ENCODE assay signal across 32 mouse cellular contexts in the genomic region with DNA sequence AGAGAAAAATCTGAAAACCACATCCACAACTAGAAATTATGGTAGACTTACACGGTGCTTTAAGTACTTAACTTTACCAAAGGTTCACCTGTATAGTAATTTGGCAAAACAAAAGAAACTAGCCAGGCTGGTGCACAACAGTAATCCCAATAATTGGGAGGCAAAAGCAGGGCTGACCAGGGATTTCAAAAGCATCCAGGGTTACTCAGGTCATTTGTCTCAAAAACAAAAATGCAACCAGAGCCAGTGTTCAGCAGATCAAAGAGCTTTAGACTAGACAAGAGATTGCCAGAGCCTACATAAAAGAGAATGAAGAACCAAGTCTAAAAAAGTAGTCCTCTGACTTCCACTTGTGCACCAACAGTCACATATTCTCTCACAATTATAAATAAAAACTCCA.
"Had no signal": no experiment of that assay in that cellular context is flagged by ENCODE, and none has a peak within 500 bp of the region (broad histone marks: within the 10 kb centered on the region; RNA-seq: fewer than 3 reads in every experiment).

No protein-coding gene starts in this region.

- H3K27me3 ChIP-seq: limb, embryonic 12.5 days; limb, embryonic 13.5 days; limb, embryonic 15.5 days; liver, embryonic 13.5 days; liver, embryonic 15.5 days; lung, embryonic 15.5 days; megakaryocyte, embryonic 14.5 days; midbrain, embryonic 12.5 days; midbrain, embryonic 15.5 days; neural tube, embryonic 12.5 days; neural tube, embryonic 13.5 days had no signal

- ATAC-seq: liver, postnatal 0 days; lung, postnatal 0 days; midbrain, embryonic 15.5 days; midbrain, embryonic 16.5 days had no signal

- H3K27ac ChIP-seq: left cerebral cortex, adult 2 months; limb, embryonic 10.5 days; limb, embryonic 12.5 days; limb, embryonic 13.5 days; limb, embryonic 15.5 days; liver, embryonic 13.5 days; liver, embryonic 14.5 days; liver, embryonic 15.5 days; lung, embryonic 15.5 days; macrophage; midbrain, embryonic 10.5 days; midbrain, embryonic 12.5 days; midbrain, embryonic 15.5 days; neural tube, embryonic 12.5 days; neural tube, embryonic 13.5 days had no signal

- H3K4me3 ChIP-seq: left cerebral cortex, adult 2 months; limb, embryonic 10.5 days; limb, embryonic 12.5 days; limb, embryonic 13.5 days; limb, embryonic 15.5 days; liver, embryonic 13.5 days; liver, embryonic 15.5 days; lung, embryonic 15.5 days; megakaryocyte, embryonic 14.5 days; midbrain, embryonic 10.5 days; midbrain, embryonic 12.5 days; midbrain, embryonic 15.5 days; myocyte; neural tube, embryonic 12.5 days; neural tube, embryonic 13.5 days had no signal

- H3K9ac ChIP-seq: limb, embryonic 12.5 days; limb, embryonic 13.5 days; limb, embryonic 15.5 days; liver, embryonic 13.5 days; liver, embryonic 14.5 days; liver, embryonic 15.5 days; liver, postnatal 0 days; lung, embryonic 14.5 days; lung, embryonic 15.5 days; midbrain, embryonic 12.5 days; midbrain, embryonic 15.5 days; neural tube, embryonic 12.5 days; neural tube, embryonic 13.5 days had no signal

- H3K36me3 ChIP-seq: limb, embryonic 13.5 days; limb, embryonic 15.5 days; lung, embryonic 15.5 days; midbrain, embryonic 15.5 days; neural tube, embryonic 12.5 days; neural tube, embryonic 13.5 days had no signal

- DNase-seq: left cerebral cortex, postnatal 4 days; liver; liver, embryonic 13.5 days; liver, postnatal 0 days; lung, adult 18-20 months; lung, adult 2 months; lung, embryonic 14.5 days; lung, postnatal 10 days; lung, postnatal 14 days; lung, postnatal 36 days; lung, postnatal 4 days; midbrain, embryonic 14.5 days had no signal

- H3K9me3 ChIP-seq: limb, embryonic 10.5 days; limb, embryonic 12.5 days; limb, embryonic 13.5 days; limb, embryonic 15.5 days; liver, embryonic 13.5 days; liver, embryonic 15.5 days; lung, embryonic 15.5 days; megakaryocyte, embryonic 14.5 days; midbrain, embryonic 10.5 days; midbrain, embryonic 12.5 days; midbrain, embryonic 15.5 days; neural tube, embryonic 12.5 days; neural tube, embryonic 13.5 days had no signal

- H3K4me2 ChIP-seq: limb, embryonic 12.5 days; limb, embryonic 13.5 days; limb, embryonic 15.5 days; liver, embryonic 11.5 days; liver, embryonic 13.5 days; liver, embryonic 15.5 days; lung, embryonic 14.5 days; lung, embryonic 15.5 days; midbrain, embryonic 11.5 days; midbrain, embryonic 12.5 days; midbrain, embryonic 15.5 days; neural tube, embryonic 12.5 days; neural tube, embryonic 13.5 days had no signal
